Mouse (Mus musculus) heart, adult 18-20 months (tissue): ENCODE data around the gene Cd4. TPM values are rescaled to one million over a fixed set of nuclear protein-coding genes. Genes with fewer than 3 reads are reported as not detected.

ENCODE experiments used
- DNase-seq, 2 experiments: peaks; one replicate each; pipeline ENCODE4 v3.0.0; 2021 to 2022; ENCODE audit warnings: mixed read lengths in 1 of 2
- long read RNA-seq, 2 experiments: library from polyadenylated mRNA; stranded (forward); transcript quantifications; one replicate each; pipeline ENCODE4 v2.0.0; 2021
- total RNA-seq, 2 experiments: library from RNA; stranded (reverse); gene quantifications; 2 replicates each; pipeline ENCODE4 v1.2.3; 2021

The Cd4 gene
- total RNA-seq = 1 to 10 TPM in 1 of 2 experiments, under 1 TPM in 1; 0.50 to 3.7 TPM
- long read RNA-seq, experiment 1, partial matches to known transcripts = 0 of 1 reads
- long read RNA-seq, experiment 1, other reads (novel, unspliced or antisense) = 1 of 1 reads
- long read RNA-seq, experiment 2, partial matches to known transcripts = 1 of 2 reads
- long read RNA-seq, experiment 2, other reads (novel, unspliced or antisense) = 1 of 2 reads

DNA sequence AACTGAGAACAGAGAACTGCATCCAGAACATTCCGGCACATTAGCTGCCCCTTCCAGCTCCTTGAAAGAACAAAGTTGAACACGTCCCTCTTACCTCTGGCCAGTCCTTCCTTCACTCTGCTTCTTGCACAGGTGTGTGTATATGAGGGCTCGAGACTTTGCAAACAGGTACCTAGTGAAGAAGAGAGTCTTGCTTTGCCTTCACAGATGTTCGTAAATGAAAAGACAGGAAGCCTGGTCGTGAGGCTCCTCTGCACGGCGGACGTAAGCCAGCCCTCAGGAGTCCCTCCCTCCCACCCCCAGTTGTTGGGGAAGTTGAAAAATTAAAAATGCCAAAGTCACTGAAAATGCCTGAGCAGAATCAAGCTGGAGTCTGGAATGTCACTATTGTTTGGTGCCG lies at the start of gene Cd4:
Gene Cd4, minus strand, starts transcription at position 236 of the 400 bp plus-strand sequence.
- no peak for DNase-seq

GRCm38 (mm10) chr6:124937493-124937892 lies 49.5 kb upstream of the Cd4 start:
- no peak for DNase-seq

GRCm38 (mm10) chr6:124936681-124937080 lies 48.7 kb upstream of the Cd4 start:
- DNase-seq = no peak

- DNase-seq = no peak
These were observed 46.6 kb upstream of the Cd4 start for GRCm38 (mm10) chr6:124934670-124935069.

GRCm38 (mm10) chr6:124933127-124933526 lies 45.1 kb upstream of the Cd4 start:
- DNase-seq = no peak

- no peak for DNase-seq
These were observed 44.3 kb upstream of the Cd4 start for GRCm38 (mm10) chr6:124932314-124932695.

DNA sequence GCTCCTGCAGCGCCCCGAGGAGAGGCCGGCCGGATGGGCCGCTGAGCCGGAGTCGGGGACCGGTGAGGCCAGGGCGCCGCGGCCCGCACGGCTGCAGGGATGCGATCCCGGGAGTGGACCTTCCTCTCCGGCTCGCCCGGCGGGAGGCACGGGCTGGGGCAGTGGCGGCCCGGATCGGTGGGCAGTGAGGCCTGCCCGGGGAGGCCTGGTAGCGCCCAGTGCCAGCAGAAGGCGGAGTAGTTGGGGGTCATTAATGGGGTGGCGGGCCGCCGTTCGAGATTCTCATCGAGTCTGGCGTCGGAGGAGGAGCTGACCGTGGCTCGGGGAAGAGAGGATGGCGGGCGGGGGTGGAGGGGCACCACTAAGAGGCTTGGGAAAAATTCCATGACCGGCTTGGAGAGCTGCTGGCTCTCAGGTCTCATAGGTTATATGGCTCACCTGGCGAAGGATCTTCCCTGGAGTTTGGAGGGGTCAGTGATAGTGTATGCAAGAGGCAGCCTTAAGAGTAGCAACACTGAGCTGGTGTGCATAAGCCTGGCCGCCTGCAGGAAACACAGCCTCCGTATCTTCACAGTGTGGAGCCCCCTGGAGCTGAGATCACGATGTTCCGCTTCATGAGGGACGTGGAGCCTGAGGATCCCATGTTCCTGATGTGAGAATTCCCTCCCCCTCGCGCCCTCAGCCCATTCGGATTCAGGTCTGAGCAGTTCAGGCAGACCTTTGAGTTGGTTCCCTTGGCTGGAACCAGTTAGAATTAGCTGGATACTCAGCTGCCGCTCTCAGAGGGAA lies 43.7 kb upstream of the Cd4 start:
- no peak for DNase-seq

DNA sequence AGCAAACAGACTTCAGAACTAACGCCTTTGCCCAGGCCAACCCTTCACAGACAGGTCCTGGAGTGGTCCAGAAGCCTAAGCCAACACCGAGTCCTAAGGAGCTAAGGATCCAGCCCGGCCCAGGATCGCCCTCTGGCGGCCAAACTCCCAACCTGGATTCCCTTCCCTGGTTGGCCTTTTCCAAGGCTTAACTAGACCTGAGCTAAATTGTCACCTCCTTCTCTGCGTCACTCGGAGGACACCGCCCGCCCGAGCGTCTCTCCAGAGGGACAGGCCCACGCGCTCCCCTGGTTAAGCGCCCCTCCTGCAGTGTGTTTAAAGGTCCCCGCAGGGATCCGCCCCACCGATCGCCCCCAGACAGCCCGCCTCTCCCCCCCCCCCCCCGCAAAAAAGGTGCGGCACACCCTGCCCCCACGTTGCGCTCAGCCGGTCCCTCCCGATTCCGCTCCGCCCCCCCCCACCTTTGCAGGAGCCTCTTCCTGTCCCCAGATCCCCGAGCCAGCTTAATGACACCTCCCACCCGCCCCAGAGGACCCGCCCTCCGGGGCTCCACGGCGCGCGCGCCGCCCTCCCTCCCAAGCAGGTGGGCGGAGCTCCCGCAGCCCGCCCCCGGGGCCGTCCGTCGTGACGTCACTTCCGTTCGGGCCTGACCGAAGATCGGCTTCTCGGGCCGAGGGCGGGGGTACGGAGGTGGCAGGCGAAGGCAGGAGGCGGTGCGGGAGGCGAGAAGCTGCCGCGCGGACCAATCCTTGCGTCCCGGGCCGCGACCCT lies 42.9 kb upstream of the Cd4 start, which contains the start of gene Mlf2:
Gene Mlf2, plus strand, starts transcription at position 633 of the 771 bp plus-strand sequence.
- DNase-seq = peak; percentile 99

GRCm38 (mm10) chr6:124930231-124930630 lies 42.2 kb upstream of the Cd4 start:
- no peak for DNase-seq

DNA sequence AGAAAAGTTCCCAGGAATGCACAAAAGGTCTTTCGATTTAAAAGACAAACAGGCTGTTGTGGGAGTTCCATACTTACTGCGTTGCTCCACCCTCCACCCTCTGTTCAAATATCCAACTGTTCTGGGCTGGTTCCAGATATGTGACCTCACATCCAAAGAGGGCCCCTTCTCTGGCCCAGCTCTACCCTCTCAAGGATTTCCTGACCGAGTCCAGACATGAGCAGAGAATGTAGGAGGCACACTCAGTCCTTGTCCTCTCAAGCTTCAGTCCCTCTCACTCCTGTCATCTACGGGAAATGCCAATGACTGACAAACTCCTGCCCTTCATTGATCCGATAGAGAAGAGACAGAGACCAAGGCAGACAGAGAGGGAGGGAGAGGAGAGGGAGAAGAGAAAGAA lies 37.9 kb upstream of the Cd4 start:
- DNase-seq = peak; percentile 67 to 71

- DNase-seq = peak in 1 of 2 experiments; percentile 25
These were observed 37.3 kb upstream of the Cd4 start for GRCm38 (mm10) chr6:124925173-124925793.

DNA sequence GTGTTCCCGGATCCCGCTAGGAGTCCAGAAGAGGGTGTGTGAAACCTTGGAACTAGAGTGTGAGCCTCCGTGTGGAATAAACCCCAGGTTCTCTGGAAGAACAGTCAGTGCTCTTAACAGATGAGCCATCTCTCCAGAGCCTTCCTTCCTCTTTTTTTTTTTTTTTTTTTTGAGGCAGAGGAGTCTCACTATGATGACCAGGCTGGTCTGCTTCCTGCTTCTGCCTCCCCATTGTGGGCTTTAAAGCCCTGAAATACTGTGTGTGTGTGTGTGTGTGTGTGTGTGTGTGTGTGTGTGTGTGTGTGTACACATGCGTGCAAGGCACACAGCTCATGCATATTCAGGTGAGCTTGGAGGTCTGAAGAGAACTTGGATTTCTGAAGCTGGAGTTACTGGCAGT lies 33.5 kb upstream of the Cd4 start:
- DNase-seq = no peak

GRCm38 (mm10) chr6:124920318-124921085 lies 32.5 kb upstream of the Cd4 start:
- no peak for DNase-seq

DNA sequence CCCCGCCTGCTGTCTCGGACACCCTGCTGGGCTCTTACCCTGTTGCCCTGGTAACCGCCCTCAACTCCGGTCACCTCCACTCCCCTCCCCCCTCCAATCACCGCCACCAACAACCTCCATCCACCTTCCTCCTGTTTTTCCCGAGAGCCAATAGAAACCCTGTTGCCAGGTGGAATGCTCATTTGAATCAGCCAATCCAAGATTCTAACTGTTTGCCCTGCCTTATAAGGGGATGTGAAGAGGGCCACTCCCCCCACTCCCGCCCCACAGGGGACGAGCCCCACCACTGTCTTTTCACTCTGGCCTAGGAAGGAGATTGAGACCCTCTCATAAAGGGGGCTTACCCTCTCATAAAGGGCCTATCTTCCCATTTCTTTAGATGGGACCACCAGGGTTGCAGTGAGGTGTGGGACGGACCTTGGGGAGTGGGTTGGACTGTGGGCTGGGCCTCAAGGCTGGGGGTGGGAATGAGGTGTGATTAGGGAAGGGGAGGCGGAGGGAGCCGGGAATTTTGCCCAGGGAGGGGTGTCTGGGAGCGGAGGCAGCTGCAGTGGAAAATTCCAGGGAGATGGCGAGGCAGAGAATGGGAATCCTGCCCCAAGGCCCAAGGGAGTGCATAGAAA lies 31.8 kb upstream of the Cd4 start, which contains the start of gene Ptms:
Gene Ptms, minus strand, starts transcription at position 409 of the 623 bp plus-strand sequence.
- DNase-seq = peak; percentile 96 to 97

GRCm38 (mm10) chr6:124918890-124919627 lies 31.0 kb upstream of the Cd4 start:
- peak in 1 of 2 experiments; percentile 47 for DNase-seq

- no peak for DNase-seq
These were observed 30.3 kb upstream of the Cd4 start for GRCm38 (mm10) chr6:124918331-124918690.

DNA sequence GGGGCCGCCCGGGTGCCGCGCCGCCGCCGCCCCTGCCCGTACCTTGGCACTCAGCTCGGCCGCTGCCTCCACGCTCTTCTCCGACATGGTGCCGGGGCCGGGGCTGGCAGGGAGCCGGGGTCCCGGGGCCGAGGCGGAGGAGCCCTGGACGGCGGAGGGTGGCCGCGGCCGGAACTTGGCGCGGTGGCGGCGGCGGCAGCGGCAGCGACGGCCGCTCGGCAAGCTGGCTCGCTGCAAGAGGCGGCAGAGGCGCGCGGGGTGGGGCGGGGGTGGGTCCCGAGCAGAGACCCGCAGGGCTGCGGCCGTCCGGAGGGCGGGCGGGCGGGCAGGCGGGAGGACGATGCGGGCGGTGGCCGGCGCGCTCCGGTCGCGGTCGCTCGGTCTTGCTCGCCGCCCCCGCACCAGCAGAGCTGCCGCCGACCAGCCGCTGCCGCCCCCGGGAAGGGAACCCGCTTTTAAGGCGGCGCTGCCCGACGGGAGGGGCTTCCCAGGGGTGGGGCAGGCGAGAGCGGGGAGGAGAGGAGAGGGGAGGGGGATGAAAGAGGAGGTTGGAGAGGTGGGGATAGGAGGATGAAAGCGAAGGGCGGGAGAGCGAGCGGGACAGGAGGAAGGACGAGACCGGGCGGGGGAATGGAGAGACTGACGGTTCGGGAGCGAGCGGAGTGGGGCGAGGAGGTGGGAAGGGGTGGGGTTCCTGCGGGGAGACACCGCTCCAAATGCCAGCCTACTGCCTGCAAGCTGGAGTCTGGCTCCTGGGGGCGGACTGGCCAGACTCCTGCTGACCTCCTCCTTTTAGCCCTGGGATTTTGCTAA lies 29.7 kb upstream of the Cd4 start:
- peak; percentile 92 to 96 for DNase-seq

- peak; percentile 93 for DNase-seq
These were observed 28.9 kb upstream of the Cd4 start for GRCm38 (mm10) chr6:124916695-124917517.
